Mouse (Mus musculus) left cerebral cortex, adult 11 months (tissue): ENCODE results near the gene Rnf123.

ENCODE experiments used
- DNase-seq: peaks from one replicate; pipeline ENCODE4 v3.0.0; 2022; ENCODE audit warnings: low spot score

Gene Rnf123

DNA sequence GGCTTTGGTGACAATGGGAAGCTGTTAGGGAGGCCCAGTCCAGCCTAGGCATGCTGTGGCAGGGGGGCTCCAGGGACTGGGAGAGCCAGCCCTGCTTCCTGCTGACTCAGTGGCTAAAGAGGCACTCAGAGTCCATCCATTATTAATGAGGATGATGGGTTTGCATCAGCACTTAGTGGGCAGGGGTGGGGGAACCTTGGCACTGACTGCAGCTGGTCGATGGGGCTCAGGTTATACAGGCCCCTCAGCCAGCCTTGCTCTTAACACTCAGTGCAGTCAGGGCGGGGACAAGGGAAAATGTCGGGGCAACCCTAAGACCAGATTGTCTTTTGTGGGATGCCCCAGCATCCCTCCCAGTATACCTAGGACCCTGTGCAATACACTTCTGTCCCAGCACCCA is 21.0 kb downstream of the Rnf123 start:
- no peak for DNase-seq

DNA sequence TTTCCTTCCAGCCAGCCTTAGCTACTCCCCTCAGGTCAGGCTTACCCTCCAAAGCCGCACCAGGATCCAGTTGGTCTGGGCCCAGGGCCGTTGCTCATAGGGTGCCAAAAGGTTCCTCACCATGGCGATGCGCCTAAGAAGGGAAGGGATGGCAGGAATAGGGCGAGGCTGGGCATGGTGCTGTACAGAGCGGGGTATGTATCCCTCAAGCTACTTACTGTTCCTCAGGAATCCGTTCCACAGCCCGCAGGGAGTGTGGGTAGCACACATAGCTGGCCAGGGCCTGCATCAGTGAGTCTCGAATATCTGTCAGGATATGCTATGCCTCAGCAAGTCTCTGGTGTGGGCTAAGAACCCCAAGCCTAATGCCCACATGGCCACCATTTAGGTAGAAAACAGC is 24.9 kb downstream of the Rnf123 start:
- no peak for DNase-seq

DNA sequence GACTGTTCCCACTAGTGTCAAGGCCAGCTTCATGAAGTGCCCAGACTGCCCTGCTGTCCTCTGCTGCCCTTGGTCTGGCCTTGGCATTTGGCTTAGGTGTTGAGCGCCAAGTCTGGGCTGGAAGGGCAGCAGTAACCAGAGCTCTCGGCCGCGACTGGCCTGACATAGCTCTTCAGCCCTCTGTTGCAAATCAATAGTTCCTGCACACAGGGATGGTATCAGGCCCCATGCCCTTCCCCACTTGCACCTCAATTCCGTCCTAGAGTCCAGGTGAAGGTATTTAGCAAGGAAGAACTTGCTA is 25.9 kb downstream of the Rnf123 start:
- no peak for DNase-seq

DNA sequence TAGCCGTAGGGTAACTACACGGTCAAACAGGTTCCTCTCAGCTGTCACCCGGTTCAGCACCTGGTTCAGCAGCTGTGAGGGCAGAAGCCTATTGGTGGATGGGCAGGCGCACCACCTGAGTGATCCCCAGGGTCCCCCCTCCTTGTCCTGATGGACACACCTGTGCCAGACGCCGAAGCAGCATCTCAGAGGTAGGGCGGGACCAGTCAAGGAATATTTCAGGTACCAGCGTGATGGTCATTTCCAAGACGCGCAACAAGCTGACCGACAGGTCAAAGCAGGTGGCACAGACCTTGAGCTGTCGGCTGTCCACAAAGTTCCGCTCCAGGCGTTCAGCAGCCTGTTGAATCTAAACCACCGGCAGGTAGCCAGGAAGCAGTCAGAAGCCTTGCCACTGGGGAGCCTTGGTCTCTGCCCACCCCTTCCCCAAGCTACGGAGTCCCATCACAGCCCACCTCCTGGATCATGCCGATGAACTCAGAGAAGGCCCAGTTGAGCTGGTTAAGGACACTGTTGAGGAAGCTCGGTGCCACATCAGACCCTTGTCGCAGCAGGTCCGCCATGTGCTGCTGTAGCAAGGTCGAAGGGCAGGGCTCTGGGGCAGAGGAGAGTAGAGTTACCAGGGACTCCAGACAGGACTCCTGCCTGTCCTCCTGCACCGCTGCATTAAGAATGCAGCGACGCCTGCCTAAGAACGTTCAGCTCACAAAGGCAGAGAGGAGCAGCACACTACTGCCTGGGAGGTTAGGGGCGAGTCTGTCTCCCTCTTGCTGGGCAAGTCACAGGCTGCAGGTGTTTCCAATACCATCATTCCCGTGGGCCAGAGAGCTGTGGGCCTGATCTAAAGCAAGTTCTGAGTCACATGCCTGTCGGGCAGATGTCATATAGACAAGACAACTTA is 26.5 kb downstream of the Rnf123 start:
- DNase-seq = no peak

DNA sequence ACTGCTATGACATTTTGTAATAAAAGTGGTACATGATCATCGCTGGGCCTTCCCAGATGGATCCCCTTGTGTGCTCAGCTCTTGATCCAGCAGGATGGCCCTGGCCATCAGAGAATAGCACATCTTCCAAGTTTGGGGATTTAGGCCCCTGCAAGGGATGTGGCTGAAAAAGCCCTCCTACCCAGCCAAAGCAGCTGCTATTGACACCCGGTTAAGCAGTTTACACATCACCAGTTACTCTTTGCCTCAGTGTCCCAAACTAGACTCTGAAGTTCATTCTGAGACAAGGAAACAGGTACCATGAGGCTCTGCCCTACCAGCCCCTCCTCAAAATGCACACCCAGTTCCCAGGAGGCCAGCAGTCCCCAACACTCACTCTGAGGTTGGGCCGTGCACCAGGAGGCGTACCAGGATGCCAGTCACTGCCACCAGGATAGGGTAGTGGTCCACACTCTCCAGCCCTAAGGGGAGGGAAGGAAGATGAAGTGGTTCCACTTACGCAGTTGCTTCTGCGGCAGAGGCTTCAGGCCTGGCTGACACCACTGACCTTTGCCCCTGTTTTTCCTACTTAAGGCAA is 27.4 kb downstream of the Rnf123 start:
- DNase-seq = no peak

DNA sequence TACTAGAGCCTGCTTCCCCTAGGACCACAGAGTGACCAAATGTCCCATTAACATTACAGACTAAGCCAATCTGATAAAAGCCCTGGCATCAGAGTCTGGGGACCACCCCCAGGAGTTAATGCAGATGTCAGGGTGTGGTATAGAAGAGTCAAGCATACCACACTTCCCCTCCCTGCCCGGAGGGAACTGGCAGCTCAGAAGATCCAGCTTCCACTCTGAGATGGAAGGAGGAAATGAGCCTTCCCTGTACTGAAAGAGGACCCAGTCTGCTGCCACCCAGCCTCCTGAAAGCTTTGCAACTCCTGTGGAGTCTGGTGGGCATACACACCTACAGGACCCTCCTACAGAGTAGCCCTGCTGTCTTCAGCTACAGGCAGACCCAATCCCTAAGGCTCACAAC is 28.1 kb downstream of the Rnf123 start:
- no peak for DNase-seq

DNA sequence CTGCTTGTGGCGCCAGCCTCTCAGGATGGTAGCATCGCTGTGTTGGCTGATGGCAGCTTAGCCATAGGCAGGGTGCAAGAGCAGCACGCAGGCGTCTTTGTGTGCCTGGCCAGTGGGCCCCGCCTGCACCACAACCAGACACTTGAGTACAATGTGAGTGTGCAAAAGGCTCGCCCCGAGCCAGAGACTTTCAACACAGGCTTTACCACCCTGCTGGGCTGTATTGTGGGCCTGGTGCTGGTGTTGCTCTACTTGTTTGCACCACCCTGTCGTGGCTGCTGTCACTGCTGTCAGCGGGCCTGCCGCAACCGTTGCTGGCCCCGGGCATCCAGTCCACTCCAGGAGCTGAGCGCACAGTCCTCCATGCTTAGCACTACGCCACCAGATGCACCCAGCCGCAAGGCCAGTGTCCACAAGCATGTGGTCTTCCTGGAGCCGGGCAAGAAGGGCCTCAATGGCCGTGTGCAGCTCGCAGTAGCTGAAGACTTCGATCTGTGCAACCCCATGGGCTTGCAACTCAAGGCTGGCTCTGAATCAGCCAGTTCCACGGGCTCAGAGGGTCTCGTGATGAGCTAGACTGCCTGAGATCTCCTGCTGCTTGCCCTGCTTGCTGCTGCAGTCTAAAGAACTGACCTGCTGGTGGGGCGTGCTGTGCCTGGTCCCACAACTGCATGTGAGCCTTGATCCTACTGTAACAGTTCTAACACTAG is 28.7 kb downstream of the Rnf123 start:
- DNase-seq = no peak

DNA sequence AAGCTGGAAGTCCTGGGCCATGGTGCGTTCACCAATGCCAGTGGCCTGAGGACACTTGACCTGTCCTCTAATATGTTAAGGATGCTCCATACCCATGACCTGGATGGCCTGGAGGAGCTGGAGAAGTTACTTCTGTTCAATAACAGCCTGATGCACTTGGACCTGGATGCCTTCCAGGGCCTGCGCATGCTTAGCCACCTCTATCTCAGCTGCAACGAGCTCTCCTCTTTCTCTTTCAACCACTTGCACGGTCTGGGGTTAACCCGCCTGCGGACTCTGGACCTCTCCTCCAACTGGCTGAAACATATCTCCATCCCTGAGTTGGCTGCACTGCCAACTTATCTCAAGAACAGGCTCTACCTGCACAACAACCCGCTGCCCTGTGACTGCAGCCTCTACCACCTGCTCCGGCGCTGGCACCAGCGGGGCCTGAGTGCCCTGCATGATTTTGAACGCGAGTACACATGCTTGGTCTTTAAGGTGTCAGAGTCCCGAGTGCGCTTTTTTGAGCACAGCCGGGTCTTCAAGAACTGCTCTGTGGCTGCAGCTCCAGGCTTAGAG is 29.4 kb downstream of the Rnf123 start:
- DNase-seq = no peak

DNA sequence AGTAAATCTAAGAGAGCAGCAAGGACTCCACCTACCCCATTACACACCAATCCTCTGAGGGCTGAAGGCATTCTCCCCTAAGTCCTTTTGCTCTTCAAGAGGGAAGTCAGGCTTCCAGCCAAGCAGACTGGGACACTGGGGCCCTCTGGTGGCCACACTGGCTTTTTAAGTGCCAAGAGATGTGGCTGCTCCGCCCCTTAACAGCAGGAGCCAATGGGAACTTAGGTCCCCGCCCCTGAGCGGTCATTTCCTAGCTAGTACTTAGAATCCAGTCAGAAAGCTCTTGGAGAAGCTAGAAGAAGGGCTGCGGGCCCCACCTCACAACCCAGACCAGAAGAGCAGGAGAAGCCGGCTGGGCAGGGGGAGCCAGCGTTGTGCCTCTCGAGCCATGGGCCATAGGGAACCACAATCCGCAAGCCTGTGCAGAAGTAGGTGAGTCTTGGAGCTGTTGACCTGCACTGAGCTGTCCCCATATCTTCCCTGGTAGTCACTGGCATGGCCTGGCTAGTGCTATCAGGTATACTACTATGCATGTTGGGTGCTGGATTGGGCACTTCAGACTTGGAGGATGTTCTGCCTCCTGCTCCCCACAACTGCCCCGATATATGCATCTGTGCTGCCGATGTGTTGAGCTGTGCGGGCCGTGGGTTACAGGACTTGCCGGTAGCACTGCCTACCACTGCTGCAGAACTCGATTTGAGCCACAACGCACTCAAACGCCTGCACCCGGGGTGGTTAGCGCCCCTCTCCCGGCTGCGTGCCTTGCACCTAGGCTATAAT is 30.1 kb downstream of the Rnf123 start, which contains the start of gene Amigo3:
Amigo3 (plus strand) TSS at position 275 of the 780 bp plus-strand sequence.
- peak; percentile 94 for DNase-seq

DNA sequence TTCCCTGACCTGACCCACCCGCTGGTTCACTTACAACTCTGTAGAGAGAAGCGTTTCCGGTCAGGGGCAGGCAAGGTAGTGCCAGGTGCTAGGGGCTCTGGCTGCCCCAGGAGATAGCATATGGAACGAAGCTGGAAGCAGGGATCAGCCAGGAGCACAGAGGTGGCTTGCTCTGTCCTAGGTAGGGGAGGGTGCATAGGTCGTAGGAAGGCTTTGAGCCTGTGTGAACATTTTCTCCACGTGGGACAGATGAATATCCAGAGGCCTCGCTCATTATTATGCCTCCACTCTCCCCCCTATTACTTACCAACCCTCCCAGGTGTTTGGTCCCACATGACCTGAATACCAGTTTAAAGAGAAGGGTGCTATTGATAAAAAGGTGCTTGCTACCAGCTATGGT is 30.7 kb downstream of the Rnf123 start:
- DNase-seq = no peak

DNA sequence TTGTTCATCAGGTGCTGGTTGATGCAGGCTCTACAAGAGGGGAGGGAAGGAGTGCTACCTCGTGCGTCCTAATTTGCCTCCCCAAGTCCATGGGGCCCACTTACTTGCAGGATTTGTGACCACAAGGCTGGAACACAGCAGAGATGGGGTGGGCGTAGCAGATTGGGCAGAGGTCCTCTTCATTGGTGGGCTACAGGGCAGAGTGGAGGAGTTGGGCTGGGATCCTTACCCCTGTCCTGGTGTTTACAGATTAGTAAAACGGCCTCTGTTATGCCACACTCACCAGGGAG is 31.3 kb downstream of the Rnf123 start:
- DNase-seq = no peak

DNA sequence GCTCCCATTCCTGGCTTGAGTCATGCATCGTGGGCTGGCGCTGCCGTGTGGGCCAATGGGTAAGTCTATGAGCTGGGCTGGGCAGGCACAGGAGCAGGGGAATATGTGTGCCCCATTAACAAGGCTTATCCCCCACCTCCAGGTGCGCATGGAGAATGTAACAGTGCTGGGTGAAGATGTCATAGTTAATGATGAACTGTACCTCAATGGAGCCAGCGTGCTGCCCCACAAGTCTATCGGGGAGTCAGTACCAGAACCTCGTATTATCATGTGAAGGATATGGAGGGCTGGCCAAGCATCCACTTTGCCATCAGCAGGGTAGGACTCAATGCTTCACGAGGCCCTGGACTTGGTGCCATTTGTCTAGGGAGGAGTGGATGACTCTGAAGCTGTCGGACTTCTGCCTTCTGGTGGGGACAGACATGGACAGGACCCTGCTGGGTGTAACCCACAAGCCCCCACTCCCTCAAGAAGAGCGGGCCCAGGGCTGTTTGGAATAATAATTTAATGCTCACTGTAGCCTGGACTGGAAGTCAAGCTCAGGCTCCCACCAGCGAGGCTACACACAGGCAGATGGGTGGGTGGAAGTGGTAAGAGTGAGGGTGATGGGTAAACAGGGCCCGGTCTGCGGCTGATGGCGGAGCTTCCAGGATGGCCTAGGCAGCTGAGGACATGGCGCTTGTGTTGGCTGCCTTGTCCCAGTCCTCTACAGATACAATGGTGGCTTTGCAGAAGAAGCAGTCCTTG is 31.8 kb downstream of the Rnf123 start:
- no peak for DNase-seq

DNA sequence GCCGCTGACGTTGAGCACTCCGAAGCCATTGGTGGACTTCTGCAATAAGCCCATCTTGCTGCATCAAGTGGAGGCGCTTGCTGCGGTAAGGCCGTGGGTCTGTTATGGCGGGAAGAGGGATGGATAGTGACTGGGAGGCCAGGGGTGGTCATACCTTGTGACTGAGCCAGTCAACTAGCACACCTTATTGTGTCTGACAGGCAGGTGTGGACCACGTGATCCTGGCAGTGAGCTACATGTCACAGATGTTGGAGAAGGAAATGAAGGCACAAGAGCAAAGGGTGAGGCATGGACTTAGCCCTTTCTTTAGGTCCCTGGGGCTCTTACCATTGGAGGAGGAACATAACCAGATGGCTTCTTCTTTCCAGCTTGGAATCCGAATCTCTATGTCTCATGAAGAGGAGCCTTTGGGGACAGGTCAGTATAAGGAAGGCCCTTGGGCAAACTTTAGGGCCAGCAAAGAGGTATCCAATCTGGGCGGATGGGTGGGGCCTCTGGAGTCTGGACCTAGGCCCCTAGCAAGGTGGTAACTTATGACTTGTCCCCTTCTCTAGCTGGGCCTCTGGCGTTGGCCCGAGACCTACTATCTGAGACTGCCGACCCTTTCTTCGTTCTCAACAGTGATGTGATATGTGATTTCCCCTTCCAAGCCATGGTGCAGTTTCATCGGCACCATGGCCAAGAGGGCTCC is 33.4 kb downstream of the Rnf123 start:
- DNase-seq = no peak

DNA sequence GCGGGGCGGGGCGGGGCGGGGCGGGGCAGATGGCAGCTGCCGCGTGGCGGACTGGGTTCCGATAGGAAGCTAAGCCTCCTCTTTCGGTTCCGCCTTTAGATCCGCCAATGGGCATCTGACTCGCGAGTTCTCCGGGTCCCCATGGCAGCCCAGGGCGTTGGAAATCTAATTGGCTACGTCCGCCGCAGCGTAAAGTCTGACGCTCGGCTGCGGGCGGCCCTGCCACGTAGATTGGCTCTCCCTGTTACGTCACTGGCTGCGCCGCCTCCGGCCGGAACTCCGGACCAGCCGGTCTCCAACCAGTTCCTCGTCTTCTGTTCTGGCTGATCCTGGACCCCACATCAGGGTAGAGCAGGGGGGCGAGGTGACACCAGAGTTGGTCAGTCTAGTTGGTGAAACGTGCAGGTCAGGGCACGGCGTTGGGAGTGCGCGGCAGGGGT is 34.1 kb downstream of the Rnf123 start, which contains the start of gene Gmppb:
Gmppb (plus strand) TSS at position 227 of the 440 bp plus-strand sequence.
- peak; percentile 95 for DNase-seq

DNA sequence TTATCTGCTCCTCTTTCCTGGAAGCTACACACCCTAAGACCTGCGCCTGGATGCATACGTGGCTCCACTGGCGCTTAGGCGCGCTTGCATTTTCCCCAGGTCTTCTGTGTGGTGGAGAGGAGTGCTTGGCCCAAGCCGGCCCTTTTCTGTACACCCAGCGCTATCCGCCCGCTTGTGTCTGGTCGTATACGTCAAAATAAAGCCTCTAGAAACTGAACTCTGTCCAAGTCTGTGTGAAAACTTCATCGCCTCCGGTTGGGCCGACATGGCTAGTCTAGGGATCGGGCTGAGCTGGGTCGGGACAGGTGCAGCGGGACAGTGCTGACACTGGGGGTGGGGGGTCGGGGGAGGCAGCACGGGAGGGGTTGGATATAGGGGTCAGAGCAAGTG is 34.6 kb downstream of the Rnf123 start:
- no peak for DNase-seq

DNA sequence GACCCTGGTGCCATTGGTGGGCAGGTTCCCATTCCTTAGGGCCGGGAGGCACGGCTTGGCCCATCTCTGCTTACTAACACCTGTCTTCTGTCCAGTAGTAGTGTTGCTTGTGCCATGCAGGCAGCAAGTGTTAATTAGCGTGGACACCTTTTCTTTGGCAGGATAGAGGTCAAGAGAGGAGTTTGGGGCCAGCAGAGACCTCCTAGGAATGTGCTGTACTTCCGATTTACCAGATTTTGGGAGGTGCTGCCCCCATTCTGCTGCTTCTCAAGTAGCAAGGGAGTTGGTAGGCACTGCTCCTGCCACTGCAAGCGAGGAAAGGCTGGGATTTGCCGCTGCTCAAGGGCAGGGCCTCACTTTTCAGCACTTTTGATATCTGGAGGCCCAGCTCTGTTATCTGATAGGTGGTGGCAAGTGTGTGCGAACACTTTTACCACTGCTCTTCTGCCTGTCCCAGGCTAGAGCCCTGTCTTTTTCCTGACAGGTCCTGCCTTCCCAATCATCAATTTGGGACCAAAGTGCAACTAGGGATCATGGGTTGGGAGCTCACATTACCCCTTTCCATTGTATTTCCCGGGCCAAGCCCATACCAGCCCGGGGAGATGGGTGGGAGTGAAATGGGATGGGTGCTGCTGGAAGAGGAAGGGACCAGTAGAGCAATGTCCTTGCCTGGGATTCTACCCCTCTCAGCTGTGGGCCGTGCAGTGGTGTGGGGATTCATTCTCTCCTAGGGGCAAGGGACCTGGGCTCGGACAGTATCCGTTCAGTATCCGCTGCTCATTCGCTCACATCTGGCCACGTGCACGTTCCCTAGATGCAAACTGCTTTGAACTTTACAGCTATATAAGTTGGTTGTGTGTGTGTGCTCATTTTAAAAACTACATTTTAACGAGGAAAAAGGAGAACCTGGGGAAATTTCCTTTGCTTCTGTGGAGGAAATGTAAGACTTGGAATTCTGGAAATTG is 35.3 kb downstream of the Rnf123 start:
- DNase-seq = no peak

DNA sequence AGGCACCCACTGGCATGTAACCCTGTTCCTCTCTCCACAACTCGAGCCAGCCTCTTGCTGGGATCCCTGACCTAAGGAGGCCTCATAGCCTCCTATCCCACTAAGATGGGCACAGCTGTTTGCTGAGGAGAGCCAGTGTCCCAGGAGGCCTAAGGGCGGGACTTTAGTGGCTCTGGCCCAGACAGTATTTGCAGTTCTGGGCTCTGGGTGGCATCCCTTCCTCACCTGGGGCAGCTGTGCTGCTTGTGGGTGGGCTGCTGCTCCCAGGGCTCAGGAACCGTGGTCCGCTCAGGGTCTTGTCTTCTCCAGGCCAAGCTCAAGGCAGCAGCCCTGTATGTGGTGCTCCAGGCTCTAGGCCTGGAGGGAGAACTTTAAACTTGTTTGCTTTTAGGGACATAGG is 36.6 kb downstream of the Rnf123 start:
- DNase-seq = no peak

DNA sequence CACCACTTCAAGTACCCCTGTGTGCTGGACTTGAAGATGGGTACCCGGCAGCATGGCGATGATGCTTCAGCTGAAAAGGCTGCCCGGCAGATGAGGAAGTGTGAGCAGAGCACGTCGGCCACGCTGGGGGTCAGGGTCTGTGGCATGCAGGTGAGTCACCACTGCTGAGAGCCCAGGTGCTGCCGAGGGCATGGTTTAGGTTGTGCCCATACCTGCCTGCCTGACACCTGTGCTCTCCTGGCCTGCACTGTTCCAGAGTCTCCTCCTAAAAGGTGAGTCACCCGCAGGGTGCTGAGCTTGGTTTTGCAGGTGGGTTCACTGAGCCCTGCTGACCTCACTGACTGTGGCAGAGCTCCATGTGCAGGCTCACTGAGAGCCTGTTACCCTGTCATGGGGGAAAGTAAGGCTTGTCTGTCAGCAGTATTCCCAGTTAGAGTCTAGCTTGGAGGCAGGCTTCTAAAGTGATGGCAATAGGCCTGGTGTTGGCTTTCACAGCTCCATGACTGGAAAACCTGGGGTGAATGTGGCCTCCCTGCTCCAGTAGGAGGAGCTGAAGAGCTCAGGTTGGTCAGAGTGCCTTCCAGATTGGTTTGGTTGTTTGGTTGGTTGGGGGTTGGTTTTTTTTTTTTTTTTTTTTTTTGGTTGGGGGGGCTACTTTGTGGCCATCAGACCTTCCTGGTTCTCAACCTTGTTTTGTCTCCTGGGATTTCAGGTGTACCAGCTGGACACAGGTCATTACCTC is 38.2 kb downstream of the Rnf123 start:
- DNase-seq = no peak
